Mouse (Mus musculus) B cell, adult 2 months (primary cell): ENCODE results near the gene Vamp4.
"Not testable (repeated sequence)": the region's sequence is repeated elsewhere in the genome, so short reads cannot be mapped to it uniquely, and the experiment has no call there.

Experiments
- DNase-seq, 2 experiments: peaks; one replicate each; pipeline ENCODE4 v3.0.0; 2022

The Vamp4 gene

DNA sequence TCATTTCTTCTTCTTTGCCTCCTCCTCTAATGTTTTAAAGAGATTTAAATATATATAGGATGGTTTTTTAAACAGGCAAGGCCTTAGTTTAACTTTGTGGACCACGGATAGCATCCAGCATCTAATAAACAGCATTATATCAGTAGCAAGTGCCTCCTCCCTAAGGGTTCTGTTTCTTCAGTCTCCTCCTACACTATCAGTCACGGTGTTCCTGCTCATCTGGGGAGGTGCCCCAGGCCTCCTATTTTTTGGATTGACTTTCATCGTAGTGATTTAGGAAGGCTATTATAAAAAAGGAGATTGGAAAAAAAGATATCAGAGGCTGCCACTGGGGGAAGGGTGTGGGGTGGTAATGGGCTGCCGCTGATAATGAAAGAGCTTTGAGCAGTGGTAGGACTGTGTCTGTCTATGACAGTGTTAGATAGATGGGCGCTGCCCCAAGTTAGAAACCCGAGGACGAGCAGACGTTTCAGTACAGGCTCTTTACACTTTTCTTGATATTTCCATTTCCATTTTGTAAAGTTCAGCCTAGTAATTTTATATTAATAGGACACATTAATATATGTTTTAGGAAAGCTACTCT, 20.2 kb downstream of the Vamp4 start:
- DNase-seq: no peak

DNA sequence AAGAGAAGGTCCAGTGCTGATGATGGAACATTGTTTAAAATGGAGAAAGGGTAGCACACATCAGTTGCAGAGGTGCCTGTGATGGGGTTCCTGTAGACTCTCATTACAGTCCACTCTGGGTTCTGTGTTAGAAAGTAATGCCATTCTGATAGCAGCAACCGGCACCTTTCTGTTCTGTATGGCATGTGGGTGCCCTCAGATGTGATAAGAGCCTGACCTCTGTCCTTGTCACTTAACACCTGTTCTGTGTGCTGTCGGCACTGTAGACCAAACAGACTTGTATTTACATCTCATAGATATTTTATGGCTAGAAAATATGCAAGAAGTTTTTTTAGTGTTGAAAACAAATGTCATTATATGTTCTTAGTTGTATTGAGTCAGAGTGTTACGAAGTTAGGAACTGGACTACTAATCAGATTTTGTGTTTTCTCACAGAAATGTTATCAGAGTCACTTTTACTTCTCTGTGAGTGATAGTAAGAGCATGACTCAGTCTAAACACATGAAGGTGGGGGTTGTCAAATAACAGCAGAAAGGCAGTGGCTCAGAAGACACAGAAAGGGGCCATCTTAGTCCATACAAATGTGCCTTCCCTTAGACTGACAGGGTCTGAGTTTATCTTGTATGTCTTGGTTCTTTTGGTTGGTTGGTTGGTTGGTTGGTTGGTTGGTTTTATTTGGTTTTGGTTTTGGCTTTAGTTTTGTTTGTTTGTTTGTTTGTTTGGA, 27.2 kb downstream of the Vamp4 start:
- no peak for DNase-seq

DNA sequence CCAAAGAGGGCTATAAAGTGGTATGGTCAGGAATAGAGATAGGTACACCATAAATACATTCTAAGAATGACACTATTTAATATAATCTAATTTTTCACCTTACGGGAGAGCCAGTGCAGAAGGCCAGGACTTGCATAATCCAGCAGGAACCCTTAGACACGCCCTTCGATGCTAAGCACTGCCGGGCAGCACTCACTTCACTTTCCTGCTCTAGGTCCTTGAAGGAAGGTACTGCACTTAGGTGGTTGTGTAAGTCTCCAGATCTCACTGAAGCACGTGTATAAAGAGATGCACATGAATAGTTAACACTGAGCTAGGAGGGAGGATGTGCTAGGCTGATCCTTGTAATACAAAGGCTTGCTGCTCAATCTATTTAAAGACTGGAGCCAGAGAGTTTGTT, 29.3 kb downstream of the Vamp4 start:
- no peak for DNase-seq

DNA sequence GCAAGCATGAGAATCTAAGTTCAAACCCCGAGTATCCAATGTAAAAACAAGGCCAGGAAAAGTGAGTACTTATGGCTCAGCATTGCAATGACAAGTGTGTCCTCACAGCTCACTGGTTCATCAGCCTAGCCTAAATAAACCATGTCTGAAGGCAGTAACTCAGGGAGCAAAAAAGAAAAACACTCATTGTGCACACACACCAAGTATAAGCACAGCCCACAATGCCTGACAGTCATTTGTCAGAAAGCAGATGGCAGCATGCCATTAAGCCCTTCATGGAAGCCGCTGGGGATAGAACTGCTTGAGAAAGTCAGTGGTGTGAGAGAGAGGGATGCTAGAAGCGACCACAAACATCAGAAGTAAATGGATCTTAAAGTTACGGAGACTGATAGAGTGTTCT, 31.0 kb downstream of the Vamp4 start:
- DNase-seq: no peak

GRCm38 (mm10) chr1:162608127-162608526, 37.8 kb downstream of the Vamp4 start:
- no peak for DNase-seq

- no peak for DNase-seq
Observed at GRCm38 (mm10) chr1:162609633-162610250, 39.4 kb downstream of the Vamp4 start.

DNA sequence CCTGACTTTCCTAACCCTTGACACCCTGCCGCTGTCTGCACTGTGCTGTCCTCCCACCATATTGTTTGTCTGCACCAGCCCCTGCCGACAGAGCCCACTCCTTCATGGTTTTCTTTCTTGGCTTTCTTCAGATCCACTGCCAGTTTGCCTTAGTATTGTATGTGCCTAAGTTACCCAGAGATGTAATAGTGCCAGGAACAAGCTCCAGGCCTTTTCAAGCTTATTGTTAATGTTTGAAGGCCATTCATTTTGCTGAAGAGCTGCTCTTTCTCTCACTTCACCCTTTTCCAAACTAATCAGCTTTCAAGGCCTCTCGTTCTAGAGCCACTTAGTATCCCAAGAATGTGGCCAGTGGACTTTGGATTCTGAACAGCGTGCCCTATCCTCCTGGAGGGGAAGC, 40.9 kb downstream of the Vamp4 start:
- no peak for DNase-seq

DNA sequence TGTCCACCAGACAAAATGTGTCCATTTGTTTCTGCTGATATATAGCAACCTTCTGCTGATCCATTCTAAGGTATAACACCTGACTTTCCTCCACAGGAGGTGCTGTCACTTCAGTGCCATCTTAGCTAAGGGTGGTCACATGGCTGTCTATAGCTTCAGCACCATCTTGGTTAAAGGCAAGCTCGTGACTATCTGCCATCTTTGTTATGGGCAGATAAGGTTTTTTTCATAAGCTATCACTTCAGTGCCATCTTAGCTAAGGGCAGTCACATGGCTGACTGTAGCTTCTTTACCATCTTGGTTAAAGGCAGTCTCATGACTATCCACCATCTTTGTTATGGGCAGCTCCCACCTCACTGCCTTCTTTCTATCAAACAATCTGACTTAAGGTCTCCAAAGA, 45.2 kb downstream of the Vamp4 start:
- peak; percentile 12 to 26 for DNase-seq

GRCm38 (mm10) chr1:162620487-162620886, 50.2 kb downstream of the Vamp4 start:
- peak; percentile 33 to 34 for DNase-seq

DNA sequence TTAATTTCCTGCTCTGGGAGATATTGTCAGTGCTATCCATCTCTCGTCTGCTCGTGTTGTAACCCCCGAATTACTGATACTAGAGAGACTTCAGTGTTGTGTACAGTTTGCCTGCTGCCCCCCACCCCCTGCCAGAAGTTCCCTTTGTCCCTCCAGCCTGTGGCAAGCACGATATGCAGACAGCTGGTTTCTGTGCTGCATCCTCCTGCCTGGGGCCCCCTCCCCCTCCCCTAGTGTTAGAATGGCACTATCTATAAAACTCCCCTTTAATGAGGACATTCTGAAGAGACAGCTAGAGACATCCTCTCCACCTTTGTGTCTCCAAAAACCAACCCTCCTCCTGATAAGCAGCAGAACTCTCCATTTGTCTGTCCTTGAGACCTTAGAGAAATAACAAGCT, 53.6 kb downstream of the Vamp4 start:
- DNase-seq: no peak

- peak; percentile 50 to 57 for DNase-seq
Observed at GRCm38 (mm10) chr1:162625229-162625628, 54.9 kb downstream of the Vamp4 start.

GRCm38 (mm10) chr1:162627821-162628220, 57.5 kb downstream of the Vamp4 start:
- DNase-seq: not testable (repeated sequence)

- not testable (repeated sequence) for DNase-seq
Observed at GRCm38 (mm10) chr1:162628326-162628725, 58.0 kb downstream of the Vamp4 start.

DNA sequence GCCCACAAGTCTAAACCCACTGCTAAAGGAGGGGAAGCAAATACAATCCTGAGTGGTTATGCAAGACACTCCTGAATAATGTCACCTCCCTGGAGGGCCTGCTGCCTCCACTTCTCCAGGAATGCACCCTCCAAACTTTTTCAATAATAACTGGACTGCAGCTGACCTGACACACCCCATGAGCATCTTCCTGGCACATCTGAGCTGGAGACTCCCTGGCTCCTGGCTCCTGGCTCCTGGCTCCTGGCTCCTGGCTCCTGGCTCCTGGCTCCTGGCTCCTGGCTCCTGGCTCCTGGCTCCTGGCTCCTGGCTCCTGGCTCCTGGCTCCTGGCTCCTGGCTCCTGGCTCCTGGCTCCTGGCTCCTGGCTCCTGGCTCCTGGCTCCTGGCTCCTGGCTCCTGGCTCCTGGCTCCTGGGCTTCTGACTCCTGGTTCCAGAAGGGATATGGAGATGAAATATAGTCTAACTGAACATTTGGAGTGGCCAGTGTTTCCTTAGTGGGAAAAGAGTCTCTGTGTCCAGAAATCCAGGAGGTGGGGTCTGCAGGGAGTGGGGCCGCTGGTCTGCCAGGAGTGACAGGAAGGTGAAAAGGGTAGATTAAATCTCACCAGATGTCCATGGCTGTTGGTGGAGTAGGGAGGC, 65.1 kb downstream of the Vamp4 start:
- not testable (repeated sequence) for DNase-seq

DNA sequence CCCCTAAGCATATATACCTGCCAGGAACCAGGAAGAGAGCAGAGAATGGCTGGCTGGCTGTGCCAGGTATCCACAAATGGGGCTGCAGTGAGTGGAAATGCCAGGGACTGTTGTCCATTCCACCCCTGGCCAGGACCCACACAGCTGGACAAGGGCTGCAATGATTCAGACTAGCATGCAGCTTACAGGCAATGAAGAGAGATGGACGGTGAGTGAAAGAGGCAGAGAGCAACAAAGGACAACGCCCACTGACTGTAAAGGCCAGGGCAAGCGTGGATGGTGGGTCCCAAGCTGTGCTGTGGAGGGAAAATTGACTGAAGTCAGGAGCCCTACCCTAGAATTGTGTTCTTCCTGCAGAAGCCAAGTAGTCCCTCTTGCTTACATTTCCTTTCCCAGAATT, 66.2 kb downstream of the Vamp4 start:
- no peak for DNase-seq

- no peak for DNase-seq
Observed at GRCm38 (mm10) chr1:162638535-162638934, 68.2 kb downstream of the Vamp4 start.

GRCm38 (mm10) chr1:162639051-162639750, 68.9 kb downstream of the Vamp4 start, which contains the start of gene Myoc:
Gene Myoc (plus strand): TSS chr1:162639155.
- no peak for DNase-seq

GRCm38 (mm10) chr1:162639861-162640260, 69.5 kb downstream of the Vamp4 start:
- no peak for DNase-seq

- DNase-seq: no peak
Observed at GRCm38 (mm10) chr1:162642591-162642990, 72.3 kb downstream of the Vamp4 start.

GRCm38 (mm10) chr1:162643752-162644151, 73.4 kb downstream of the Vamp4 start:
- no peak for DNase-seq

DNA sequence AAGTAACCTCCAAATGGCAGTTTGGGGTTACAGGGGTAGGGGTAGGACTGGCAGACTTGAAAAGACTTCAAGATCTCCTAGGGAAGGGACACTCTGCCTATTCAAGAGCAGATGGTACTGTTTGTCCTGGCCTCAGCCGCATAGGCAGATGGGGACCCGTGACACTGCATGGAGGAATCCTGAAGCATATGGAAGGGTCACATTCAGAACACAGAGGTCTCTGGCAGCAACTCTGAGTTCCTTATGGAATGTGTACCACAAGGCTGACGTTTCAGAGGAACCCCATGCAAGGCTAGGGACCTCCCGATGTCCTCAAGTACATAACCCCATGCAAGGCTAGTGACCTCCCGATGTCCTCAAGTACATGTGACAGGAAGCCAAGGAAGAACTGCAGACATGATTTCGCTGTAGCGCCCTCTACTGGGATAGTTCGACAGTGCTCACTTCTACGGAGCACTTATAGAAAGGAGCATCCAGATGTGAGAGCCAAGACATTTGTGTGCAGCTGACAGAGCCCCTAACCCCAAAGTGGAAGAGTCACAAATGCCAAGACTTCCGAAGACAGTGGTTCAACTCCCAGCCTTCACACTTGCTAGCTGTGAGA, 75.9 kb downstream of the Vamp4 start:
- DNase-seq: peak; percentile 26 to 37

- DNase-seq: no peak
Observed at GRCm38 (mm10) chr1:162648416-162648815, 78.1 kb downstream of the Vamp4 start.
